Mouse (Mus musculus): ENCODE results near the gene Adck2.

Gene Adck2

DNA sequence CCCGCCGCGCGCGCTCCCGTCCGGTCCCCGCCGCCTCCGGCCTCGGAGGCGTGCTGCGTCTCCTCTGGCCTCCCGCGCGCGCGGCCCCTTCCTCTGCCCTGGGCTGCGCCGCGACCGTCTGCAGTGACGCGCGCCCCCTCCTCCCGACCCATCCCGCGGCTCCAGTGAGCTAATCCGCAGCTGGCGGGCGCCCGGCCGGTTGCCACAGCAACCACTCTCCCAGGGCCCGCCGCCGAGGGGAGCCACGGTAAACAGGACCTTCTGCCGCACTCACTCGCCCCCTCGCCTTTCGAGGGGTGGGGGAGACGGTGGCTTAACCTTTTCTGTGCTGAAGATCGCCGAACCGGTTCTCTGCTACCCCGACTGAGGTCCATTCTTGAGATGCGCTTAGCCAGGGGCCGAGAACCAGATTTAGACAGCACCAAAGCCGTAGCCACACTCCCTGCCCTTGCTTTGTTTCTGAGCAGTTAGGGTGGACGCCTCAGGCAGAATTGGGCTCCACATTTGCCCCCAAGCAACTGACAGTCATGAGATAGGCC is 15.9 kb upstream of the Adck2 start, which contains the start of gene Dennd2a:
Gene Dennd2a (minus strand): TSS at position 145 of the 539 bp plus-strand sequence.
- peak; percentile 86 for DNase-seq (ENCODE audit: low spot score)

DNA sequence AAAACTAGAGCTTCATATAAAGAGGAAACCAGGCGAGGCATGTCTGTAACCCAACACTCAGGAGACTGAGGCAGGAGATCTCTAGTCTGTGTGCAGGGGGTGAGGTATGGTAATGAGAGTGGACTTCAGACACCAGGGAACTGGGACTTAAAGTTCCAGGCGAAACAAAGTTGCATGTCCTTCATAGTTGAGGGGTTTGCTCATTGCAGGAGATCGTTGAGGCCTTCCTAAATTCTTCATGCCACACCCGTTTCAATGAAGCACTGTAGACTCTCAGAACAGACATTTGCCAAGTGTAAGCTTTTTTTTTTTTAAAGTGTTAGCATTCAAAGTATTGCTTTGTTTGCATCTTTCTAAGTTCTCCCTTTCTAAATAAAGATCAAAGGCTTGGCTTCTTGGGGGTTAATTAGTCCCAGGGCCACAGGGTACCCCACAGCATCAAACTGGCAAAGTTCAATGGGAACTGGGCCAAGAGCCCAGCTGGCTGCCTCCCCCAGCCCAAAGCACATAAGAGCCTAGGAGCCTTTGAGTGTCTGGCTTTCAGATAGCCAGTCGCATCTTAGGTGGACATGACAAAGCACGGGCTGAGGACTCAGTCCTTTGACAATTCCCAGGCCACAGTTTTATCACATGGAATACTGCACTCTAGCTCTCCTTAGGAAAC is 14.3 kb upstream of the Adck2 start:
- DNase-seq (ENCODE audit: low spot score): no peak

DNA sequence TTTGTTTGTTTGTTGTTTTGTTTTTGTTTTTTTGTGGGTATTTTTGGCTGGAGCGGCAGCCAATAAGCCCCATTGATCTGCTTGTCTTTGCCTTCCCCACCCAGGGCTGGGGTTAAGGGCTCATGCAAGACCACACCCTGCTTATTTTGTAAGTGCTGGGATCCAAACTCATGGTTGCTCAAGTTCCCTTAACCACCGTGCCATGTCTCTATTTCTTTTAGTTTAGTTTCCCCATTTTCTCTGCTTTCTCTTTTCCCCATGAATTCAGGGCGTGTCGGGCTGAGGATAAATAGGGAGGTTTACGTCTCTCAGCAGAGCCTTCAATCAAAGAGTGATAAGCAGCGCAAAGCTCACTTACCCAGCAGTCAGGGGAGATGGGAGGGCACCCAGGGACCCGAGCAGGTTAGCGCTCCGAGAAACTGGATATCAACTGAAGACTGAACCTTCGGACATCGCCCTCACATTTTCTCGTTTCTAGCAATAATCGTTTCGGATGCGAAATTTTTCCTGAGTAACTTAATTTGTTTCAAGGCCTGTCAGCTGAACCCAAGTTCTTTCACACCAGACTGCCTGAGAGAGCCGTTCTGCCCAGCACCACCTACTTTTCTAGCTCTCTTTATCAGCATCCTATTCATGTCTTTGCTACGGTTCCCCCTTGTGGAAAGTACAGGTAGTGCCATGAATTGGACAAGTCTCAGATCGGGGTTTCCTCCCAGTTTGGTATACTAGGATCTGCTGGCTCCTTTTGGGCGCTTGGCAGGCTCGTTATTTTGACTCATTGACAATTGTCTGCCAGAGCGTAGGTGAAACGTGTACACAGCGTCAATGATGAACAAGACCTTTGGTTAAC is 11.3 kb upstream of the Adck2 start:
- DNase-seq (ENCODE audit: low spot score): peak; percentile 51

DNA sequence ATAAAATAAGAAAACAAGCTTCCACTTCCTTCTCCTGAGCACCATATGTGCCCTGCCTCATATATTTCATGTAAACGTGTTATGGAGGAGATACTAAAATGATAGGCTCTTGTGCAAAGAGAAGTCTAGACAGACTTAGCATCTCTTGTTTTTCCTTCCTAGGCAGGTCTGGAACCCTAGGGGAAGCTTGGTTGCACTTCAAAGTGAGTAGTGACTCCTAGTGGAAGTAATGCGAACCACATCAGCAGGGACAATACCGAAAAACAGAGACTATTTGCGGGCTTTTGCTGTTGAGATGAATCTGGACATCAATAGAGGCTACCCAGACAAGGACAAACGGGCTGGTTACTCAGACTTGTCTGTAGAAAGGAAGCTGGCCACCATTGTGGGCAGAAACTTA is 6.1 kb upstream of the Adck2 start:
- no peak for DNase-seq (ENCODE audit: low spot score)

DNA sequence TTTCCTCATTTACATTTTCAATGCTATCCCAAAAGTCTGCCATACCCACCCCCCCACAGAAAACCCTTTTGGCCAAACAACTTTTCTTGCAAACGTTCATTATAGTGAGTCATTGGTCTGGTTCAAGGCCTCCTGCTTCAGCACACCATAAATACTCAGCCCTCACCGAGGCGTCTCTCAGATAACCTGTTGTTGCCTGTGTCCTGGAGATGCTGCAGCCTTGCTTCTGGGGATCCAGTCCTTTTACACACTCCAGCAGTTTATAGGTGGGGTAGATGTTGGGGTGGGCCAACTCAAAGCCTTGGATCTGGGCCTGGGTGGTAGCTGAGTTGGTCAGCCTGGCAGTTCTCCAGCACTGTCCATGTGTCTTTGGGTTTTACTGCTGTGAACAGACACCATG is 3.2 kb upstream of the Adck2 start:
- no peak for DNase-seq (ENCODE audit: low spot score)

DNA sequence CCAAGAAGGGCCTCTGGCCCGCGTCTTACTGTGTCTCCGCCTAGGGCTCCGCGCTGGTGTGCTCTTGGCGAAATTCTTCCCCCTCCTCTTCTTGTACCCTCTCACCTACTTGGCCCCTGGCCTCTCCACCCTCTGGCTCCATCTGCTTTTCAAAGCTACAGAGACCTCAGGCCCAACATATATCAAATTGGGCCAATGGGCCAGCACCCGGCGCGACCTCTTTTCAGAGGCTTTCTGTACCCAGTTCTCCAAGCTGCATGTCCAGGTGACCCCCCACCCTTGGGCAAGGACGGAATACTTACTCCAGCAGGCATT is 839 bp downstream of the Adck2 start:
- peak; percentile 38 for DNase-seq (ENCODE audit: low spot score)

DNA sequence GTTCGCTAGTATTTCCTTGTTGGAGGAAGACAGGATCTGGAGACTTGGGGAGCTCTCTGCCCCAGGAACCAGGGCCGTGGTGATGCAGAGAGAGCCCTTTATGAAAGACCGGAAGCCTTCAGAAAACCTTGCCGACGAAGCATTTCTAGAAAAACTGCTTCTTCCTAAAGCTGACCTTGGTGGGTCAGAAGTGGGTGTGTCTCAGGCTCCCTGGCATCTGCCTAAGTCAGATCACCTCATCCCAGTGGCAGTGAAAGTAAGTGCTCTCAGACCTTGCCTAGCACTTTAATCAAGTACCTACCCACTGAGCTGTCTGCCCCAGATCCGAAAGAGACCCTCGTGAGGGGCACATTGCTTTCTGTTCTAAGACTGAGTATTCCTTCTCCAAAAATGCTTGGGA is 1.3 kb downstream of the Adck2 start:
- no peak for DNase-seq (ENCODE audit: low spot score)

DNA sequence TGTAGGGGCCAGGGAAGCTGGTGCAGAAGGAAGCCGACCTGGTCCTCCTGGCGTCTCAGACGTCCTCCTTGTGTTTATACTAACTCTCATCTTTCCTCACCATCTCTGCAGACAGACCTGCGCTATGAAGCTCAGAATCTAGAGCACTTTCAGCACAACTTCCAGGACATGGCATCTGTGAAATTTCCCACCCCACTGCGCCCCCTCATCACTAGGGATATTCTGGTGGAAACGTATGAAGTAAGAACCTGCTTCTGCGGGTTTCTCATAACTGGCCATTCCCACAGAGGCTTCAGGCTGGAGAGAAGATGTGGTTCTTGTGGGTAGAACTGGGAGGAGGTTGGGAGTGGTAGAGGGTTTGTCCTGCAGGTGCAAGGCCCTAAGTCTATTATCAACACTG is 5.9 kb downstream of the Adck2 start:
- DNase-seq (ENCODE audit: low spot score): no peak

DNA sequence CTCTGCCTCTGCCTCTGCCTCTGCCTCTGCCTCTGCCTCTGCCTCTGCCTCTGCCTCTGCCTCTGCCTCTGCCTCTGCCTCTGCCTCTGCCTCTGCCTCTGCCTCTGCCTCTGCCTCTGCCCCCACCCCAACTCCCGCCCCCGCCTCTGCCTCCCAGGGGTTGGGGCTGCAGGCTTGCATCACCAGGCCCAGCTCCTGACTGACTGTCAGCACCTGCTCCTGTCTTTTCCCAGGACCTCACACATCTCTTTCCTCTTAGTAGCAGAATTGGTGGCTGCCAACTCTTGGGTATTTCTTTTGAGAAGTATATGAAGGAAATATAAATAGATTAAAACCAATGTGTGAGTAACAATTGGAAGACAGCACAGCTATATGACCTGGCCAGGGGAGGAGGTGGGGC is 6.9 kb downstream of the Adck2 start:
- no peak for DNase-seq (ENCODE audit: low spot score)

DNA sequence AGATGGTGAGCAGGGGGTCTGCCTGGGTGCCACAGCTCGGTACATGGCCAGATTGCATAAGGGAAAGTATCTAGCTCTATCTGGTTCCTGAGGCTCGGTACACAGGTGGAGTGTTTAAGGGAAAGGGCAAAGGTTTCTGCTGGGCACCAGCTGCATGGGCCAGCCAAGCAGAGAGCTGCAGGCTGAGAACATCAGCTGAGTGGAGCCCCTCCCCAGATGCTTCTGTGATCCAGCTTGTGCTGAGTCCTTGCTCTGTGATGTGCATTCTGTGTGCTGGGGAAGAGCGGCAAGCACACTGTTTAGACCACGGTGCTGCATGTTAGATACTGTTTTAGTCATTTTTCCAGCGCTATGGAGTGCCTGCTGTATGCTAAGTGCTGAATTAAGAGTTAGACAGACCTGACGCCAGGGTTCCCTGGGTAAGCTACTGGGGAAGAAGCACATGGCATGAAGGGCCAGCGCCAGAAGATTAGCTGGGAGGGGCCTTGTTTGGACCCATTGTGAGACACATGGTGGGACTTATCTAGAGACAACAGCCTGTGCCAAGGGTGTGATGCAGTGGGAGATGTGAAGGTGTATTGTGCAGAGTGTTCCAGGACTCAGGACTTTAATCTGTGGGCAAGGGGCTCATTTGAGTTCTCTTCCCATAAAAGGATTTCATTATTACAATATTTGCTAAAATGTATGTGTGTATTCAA is 7.6 kb downstream of the Adck2 start:
- DNase-seq (ENCODE audit: low spot score): no peak

DNA sequence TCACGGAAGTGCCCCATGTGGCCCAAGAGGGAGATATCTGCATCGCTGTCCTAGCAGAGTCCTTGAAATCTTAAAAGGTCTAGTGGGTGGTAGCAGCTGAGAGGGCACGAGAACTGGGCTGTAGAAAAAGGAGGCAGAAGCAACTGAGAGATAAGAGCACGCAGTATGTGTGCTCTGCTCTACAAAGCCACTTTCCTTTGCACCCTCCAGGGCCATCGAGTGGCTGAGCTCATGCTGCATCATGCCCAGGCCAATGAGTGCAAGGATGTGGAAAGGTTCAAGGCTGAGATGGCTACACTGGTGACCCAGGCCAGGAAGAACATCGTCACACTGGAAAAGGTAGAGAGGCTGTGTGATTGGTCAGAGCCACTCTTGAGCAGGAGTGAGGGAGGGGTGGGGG is 11.8 kb downstream of the Adck2 start, which contains the start of gene Gm42420:
Gene Gm42420 (plus strand): TSS at position 237 of the 400 bp plus-strand sequence.
- no peak for DNase-seq (ENCODE audit: low spot score)

DNA sequence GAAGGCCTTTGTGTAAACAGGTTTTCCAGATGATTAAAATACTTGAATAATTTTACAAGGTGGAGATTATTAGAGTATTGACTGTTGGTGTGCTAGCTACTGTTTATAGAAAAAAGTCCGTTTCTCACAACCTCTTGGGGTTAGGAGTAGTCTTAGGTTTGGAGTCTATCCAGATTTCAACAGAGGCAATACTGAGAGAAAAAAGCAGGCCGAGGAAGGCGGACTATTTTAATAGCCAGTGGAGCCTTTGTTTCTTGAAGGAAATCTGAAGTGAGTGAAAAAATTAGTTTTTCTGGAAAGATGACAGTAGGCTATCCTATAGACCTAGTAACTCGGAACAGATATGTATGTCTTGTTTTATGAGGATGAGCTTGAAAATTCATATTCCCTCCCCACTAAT is 17.8 kb downstream of the Adck2 start:
- DNase-seq (ENCODE audit: low spot score): no peak

DNA sequence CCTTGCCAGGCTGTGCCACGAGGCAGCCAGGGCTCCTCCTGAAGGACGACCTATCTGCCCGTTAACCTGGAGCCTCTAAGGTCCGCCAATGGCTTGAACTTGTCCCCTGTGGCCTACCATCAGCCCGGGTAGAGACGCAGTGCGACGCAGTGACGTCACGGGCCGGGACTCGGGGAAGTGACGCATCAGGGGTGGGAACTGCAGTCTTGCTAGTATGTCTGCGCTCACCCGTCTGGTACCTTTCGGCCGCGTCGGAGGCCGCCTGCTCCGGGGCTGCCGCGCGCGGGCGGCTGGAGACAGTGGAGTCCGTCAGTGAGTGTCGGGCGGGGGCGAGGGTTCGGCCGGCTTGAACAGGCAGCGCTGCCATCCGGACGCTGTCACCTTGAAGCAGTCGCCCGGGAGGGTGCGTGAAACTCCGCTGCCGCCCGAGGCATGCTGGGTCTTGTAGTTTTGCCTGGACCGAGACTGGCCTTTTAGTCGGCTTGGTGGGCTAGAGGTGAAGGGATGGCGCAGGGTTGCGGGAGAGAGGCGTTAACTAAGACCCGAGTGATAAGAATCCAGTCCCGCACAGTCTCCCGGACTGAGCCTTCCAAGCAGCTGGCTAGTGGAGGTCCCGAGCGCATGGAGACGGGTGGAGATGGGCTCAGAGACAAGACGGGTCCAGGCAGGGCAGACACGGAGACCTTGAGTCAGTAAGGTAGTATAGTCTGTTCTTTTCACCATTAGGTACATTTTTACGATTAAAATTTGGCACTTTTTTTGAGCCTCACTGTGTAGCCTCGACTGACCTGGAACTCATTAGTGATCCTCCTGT is 18.9 kb downstream of the Adck2 start, which contains the start of gene Ndufb2:
Gene Ndufb2 (plus strand): TSS at position 174 of the 814 bp plus-strand sequence.
- peak; percentile 92 for DNase-seq (ENCODE audit: low spot score)

DNA sequence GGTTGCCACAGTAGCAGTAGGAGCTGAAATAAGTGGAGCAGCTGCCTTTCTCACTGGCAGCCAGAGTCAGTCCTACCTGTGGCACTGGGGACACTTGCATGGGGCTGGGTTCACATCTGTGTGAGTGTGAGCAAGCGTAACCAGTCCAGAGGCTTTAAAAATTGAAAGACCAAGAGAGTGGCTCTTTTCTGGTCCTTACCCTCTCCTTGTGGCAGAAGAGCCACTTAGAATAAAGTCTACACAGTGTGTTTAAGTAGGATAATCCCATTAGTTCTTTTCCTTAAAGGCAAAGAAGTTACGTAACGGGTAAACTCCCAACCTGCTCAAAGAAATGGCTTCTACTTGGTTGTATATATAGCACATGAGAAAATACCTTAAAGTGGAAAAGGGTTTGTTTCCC is 27.2 kb downstream of the Adck2 start:
- DNase-seq (ENCODE audit: low spot score): no peak

DNA sequence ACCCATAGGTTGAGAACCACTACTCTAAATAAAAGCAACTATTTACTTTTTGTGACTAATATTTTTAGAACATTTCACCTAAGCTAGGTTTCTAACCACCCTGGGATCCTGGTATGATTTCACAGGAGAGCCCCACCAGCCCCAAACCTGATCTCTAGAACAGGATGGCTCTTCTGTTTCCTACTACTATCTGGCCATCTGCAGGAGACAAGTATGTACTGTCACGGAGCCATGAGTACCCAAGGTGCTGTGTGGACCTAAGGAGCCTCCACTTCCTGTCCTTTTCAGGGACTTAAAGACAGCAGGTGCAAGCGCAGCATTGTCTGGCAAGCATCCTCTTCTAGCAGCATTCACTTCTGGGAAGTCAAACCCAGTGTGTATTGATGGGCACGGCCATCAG is 28.2 kb downstream of the Adck2 start:
- no peak for DNase-seq (ENCODE audit: low spot score)

DNA sequence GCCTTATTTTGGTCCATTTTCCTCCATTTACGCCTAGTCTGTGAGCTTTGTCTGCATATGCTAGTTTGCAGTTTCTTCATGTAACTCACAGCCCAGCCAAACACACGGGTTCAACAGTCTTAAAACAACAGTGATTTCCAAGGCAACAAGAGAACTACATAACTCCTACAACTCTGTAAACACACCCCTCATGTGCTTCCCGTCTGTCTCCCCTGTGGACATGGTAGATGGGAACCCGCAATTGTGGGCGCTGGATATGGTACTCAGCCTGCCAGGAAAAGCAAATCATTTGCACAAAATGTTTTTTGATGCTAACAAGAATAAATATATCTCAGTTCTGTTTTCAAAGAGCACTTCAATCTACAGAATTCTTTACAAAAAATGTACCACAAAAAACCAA is 30.9 kb downstream of the Adck2 start:
- DNase-seq (ENCODE audit: low spot score): no peak

DNA sequence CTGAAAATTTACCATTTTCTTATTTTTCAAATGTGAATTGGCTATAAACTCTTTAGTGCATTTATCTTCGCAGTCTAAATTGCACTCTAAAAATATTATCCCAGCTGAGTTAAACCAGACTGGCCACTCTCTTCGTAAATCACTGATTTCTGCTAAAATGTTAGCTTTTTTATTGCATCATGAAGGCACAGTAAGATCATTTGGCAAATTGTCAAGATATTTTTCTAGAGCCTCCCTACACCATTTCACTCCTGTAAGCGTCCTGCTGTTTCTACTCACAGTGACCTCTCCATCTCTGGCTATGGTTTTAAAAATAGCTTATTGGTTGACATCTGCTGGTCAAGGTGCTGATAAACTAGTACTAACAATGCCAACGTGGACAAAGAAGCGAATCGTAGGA is 32.4 kb downstream of the Adck2 start:
- DNase-seq (ENCODE audit: low spot score): no peak

DNA sequence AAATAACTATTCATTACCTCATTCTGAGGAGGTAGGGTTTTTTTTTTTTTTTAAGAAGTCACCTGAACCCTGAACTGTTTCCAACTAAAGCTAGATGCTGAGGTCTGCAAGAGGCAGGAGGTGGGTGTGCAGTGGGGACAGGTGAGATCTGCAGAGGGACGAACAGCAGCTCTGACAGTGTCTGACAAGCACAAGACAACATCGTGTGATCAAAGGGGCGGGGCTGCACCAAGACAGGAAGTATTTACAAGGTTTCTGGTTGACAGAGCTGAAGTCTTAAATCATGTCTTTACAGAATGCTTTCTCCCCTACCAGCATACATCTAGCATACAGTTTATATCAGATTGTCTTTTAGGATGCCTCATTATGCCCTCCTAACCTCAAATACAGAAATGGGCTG is 33.2 kb downstream of the Adck2 start:
- DNase-seq (ENCODE audit: low spot score): no peak

DNA sequence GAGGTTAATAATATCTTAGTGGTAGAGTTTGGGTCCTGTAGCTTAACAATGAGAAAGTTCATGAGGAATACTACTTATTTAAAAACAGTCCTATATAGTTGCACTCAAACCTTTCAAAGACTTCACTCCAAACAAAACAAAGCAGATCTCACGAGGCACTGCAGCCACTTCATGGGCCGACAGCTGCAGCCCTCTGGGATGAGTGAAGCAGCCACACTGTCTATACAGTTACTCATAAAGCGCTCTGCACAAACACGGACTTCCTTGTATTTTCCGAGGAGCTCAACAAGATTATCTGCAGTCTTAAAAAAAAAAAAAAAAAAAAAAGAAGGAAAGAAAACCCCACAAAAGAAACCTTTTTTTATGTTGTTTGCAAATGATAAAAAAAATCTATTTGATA is 33.7 kb downstream of the Adck2 start:
- DNase-seq (ENCODE audit: low spot score): no peak

DNA sequence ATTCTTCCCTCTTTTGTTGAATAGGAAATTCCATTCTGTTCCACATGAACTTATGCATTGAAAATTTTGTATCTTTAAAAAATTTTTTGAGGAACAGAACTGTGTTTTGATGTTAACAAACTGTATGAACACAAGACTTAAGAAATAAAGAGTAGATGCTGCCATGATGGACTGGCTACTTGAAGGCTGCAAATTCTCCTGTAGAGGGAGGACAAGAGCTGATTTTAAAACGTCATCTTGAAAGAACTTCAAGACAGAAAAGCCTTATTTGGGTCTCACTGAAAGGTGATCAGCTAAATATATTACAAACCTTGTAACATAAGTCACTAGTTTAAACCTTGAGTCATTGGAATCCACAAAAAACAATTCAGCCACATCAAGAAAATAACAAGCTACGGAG is 36.5 kb downstream of the Adck2 start:
- no peak for DNase-seq (ENCODE audit: low spot score)

DNA sequence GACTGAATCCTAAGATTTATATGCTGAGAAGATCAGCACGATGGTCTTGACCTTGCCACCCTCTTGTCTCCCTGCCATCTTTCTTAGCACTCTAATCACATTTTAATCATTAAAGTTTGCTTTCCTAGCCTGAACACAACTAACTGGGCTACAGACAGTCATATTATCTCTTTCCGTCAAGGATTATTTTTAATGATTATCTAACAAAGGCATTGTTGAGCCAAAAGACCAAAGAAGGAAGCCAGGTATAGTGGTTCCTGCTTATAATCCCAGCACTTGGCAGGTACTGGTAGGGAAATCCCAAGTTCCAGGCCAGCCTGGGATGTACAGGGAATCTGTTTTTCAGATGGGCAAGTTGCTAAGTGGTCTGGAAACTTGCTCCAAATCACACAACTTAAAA is 37.6 kb downstream of the Adck2 start:
- DNase-seq (ENCODE audit: low spot score): no peak

All from ovary, postnatal 36 days (tissue).